Mouse (Mus musculus) spleen, adult 2 months (tissue): ENCODE results near the gene Cdc42bpa. TPM values are rescaled to one million over a fixed set of nuclear protein-coding genes. Genes with fewer than 3 reads are reported as not detected.

Source experiments
- DNase-seq, 2 experiments: peaks; one replicate each; pipeline versions ENCODE4 v3.0.0 to v3.0.0-alpha.2; 2012 to 2021; ENCODE audit warnings: low spot score in 2 of 2, low read depth in 1 of 2
- H3K27ac ChIP-seq: fragments of 200-500 bp; 2 replicates; pipeline ENCODE4 v1.5.1; 2012; ENCODE audit warnings: low read length, inconsistent platforms; ENCODE audit not compliant: insufficient read depth
- H3K27me3 ChIP-seq: fragments of 200-500 bp; 2 replicates; pipeline ENCODE4 v1.6.1; 2012; ENCODE audit warnings: mild to moderate bottlenecking, moderate library complexity, low read length, inconsistent platforms; ENCODE audit not compliant: control insufficient read depth, insufficient read depth
- H3K36me3 ChIP-seq: fragments of 200-500 bp; 2 replicates; pipeline ENCODE4 v1.6.1; 2012; ENCODE audit warnings: mild to moderate bottlenecking, low read length, inconsistent platforms; ENCODE audit not compliant: control insufficient read depth, insufficient read depth
- H3K4me1 ChIP-seq: fragments of 200-500 bp; 2 replicates; pipeline ENCODE4 v1.6.1; 2011; ENCODE audit warnings: inconsistent platforms; ENCODE audit not compliant: control insufficient read depth, insufficient read depth, insufficient read length
- H3K4me3 ChIP-seq: fragments of 200-500 bp; 2 replicates; pipeline ENCODE4 v1.5.1; 2011; ENCODE audit warnings: mild to moderate bottlenecking, inconsistent platforms; ENCODE audit not compliant: insufficient read depth, insufficient read length; ENCODE audit errors: extremely low read depth
- CTCF ChIP-seq: fragments of 200-500 bp; IDR thresholded peaks from 2 replicates; pipeline ENCODE4 v1.5.1; 2011; ENCODE audit warnings: mild to moderate bottlenecking, inconsistent platforms; ENCODE audit not compliant: insufficient read depth, insufficient read length, insufficient replicate concordance; ENCODE audit errors: extremely low read depth
- POLR2A ChIP-seq: fragments of 200-500 bp; IDR thresholded peaks from 2 replicates; pipeline ENCODE4 v1.6.1; 2011; ENCODE audit warnings: low read depth, low read length, inconsistent platforms
- WGBS: fragments of 180-500 bp; shearing (Covaris S2); methylation state at CpG from one replicate; pipeline ENCODE4 v1.1.7; 2018; 5-methylcytosine and 5-hydroxymethylcytosine counted together
- polyA plus RNA-seq: library from polyadenylated mRNA; depleted of rRNA; stranded (reverse); fragments of >200 nt; gene quantifications from 2 replicates; pipeline ENCODE4 v1.2.3, GENCODE M21; 2012; rRNA removed

Cdc42bpa gene
- 2.8 and 3.6 TPM in 2 replicates for polyA plus RNA-seq

- Histone ChIP-seq H3K4me3 (peak within 1 kb of the TSS; percentile 78), H3K4me1 (no peaks in the 10 kb centered on the region; the same call in 1 of the 2 replicates), H3K27me3 (peaks cover 22% of the 10 kb centered on the region), H3K36me3 (no peaks in the 10 kb centered on the region), H3K27ac (peak within 1 kb of the TSS; percentile 46; the same call in 1 of the 2 replicates)
- TF ChIP-seq POLR2A (no peak), CTCF (no peak)
- DNase-seq: peak in 1 of 2 experiments; percentile 19
- WGBS: under 1% methylated on average over 108 of the region's 128 CpGs
Measured at GRCm38 (mm10) chr1:179959721-179960542, at the start of gene Cdc42bpa. Gene Cdc42bpa (plus strand): TSS chr1:179960472.

- Histone ChIP-seq H3K4me3 (no peak overlapping the region), H3K36me3 (no peaks in the 10 kb centered on the region), H3K27ac (no peak overlapping the region), H3K4me1 (no peaks in the 10 kb centered on the region), H3K27me3 (no peaks in the 10 kb centered on the region)
- no peak for DNase-seq
- no peak for TF ChIP-seq CTCF
- TF ChIP-seq POLR2A: no peak
- 87% methylated on average over 4 of the region's 4 CpGs for WGBS
Measured at GRCm38 (mm10) chr1:179913471-179913870, 46.8 kb upstream of the Cdc42bpa start.

- Histone ChIP-seq H3K27me3 (no peaks in the 10 kb centered on the region), H3K4me1 (no peaks in the 10 kb centered on the region), H3K4me3 (no peak overlapping the region), H3K27ac (no peak overlapping the region), H3K36me3 (no peaks in the 10 kb centered on the region)
- 80% methylated on average over 4 of the region's 4 CpGs for WGBS
- no peak for TF ChIP-seq CTCF
- TF ChIP-seq POLR2A: no peak
- DNase-seq: no peak
Measured at GRCm38 (mm10) chr1:179917036-179917435, 43.2 kb upstream of the Cdc42bpa start.

- H3K4me1 ChIP-seq: no peaks in the 10 kb centered on the region
- no peak overlapping the region for H3K4me3 ChIP-seq
- no peaks in the 10 kb centered on the region for H3K36me3 ChIP-seq
- no peaks in the 10 kb centered on the region for H3K27me3 ChIP-seq
- WGBS: 82% methylated on average over 11 of the region's 11 CpGs
- no peak for DNase-seq
- TF ChIP-seq CTCF (no peak), POLR2A (no peak)
- no peak overlapping the region for H3K27ac ChIP-seq
Measured at GRCm38 (mm10) chr1:179917481-179917880, 42.8 kb upstream of the Cdc42bpa start.

- no peak overlapping the region for H3K27ac ChIP-seq
- 88% methylated on average over 8 of the region's 8 CpGs for WGBS
- no peak for DNase-seq
Measured at GRCm38 (mm10) chr1:179919656-179920436, 40.4 kb upstream of the Cdc42bpa start.

GRCm38 (mm10) chr1:179923661-179924405 lies 36.4 kb upstream of the Cdc42bpa start:
- no peak for DNase-seq
- TF ChIP-seq POLR2A (no peak), CTCF (no peak)
- H3K27me3 ChIP-seq: no peaks in the 10 kb centered on the region
- no peak overlapping the region for H3K4me3 ChIP-seq
- H3K27ac ChIP-seq: no peak overlapping the region
- H3K4me1 ChIP-seq: no peaks in the 10 kb centered on the region
- 81% methylated on average over 10 of the region's 10 CpGs for WGBS
- no peaks in the 10 kb centered on the region for H3K36me3 ChIP-seq

More at GRCm38 (mm10) chr1:179919656-179920436, 40.4 kb upstream of the Cdc42bpa start:
- H3K4me1 ChIP-seq: no peaks in the 10 kb centered on the region
- no peaks in the 10 kb centered on the region for H3K27me3 ChIP-seq
- TF ChIP-seq CTCF (no peak), POLR2A (no peak)
- H3K4me3 ChIP-seq: no peak overlapping the region
- H3K36me3 ChIP-seq: no peaks in the 10 kb centered on the region
